Mouse (Mus musculus) hindbrain, embryonic 16.5 days (tissue): Measurements from ENCODE around the gene Vps52. TPM values are rescaled to one million over a fixed set of nuclear protein-coding genes. Genes with fewer than 3 reads are reported as not detected.
A peak's percentile ranks its signal among the peaks of the same experiment; 100 is the strongest.
"Not testable (repeated sequence)": the region's sequence is repeated elsewhere in the genome, so short reads cannot be mapped to it uniquely, and the experiment has no call there.

Experiments
- ATAC-seq: fragments of 200-750 bp; cut with Nextera tagmentation; 2 replicates; pipeline ENCODE4 v1.8.0; 2017; ENCODE audit warnings: moderate TSS enrichment, moderate library complexity
- H3K27ac ChIP-seq: fragments of 300-500 bp; sonication (generic); 2 replicates; pipeline ENCODE4 v1.5.1; 2014; ENCODE audit warnings: low read depth, mild to moderate bottlenecking, control low read depth, low read length, moderate library complexity
- H3K27me3 ChIP-seq: fragments of 300-500 bp; sonication (generic); replicated peaks from 2 replicates; pipeline ENCODE4 v1.6.1; 2014; ENCODE audit warnings: low read length; ENCODE audit not compliant: control insufficient read depth, insufficient read depth
- H3K36me3 ChIP-seq: fragments of 300-500 bp; sonication (generic); 2 replicates; pipeline ENCODE4 v1.6.1; 2014; ENCODE audit warnings: mild to moderate bottlenecking, low read length, moderate library complexity, mixed read lengths; ENCODE audit not compliant: control insufficient read depth, insufficient read depth
- H3K4me1 ChIP-seq: fragments of 300-500 bp; sonication (generic); 2 replicates; pipeline ENCODE4 v1.6.1; 2014; ENCODE audit warnings: low read depth, low read length; ENCODE audit not compliant: control insufficient read depth, insufficient read depth
- H3K4me2 ChIP-seq: fragments of 300-500 bp; sonication (generic); 2 replicates; pipeline ENCODE4 v1.6.1; 2014; ENCODE audit warnings: mild to moderate bottlenecking, low read length, control low read depth, moderate library complexity
- H3K4me3 ChIP-seq: fragments of 300-500 bp; sonication (generic); 2 replicates; pipeline ENCODE4 v1.5.1; 2014; ENCODE audit warnings: mild to moderate bottlenecking, low read length, control low read depth, moderate library complexity
- H3K9ac ChIP-seq: fragments of 300-500 bp; sonication (generic); 2 replicates; pipeline ENCODE4 v1.6.1; 2014; ENCODE audit warnings: low read depth, mild to moderate bottlenecking, control low read depth, low read length, moderate library complexity
- H3K9me3 ChIP-seq: fragments of 300-500 bp; sonication (generic); 2 replicates; pipeline ENCODE4 v1.6.1; 2014; ENCODE audit warnings: mild to moderate bottlenecking, low read length, moderate library complexity; ENCODE audit not compliant: control insufficient read depth
- WGBS: fragments of 180-500 bp; shearing (Covaris S2); extraction: QIAGEN DNeasy Blood & Tissue Kit; methylation state at CpG from one replicate; pipeline ENCODE4 v1.1.7; 2014; 5-methylcytosine and 5-hydroxymethylcytosine counted together
- polyA plus RNA-seq: library from polyadenylated mRNA; unstranded; fragments of >200 nt; fragmentation: Nextera tagmentation; extraction: Ambion mirVana; gene quantifications from 2 replicates; pipeline ENCODE4 v1.2.1, GENCODE M21; 2015

The Vps52 gene
- polyA plus RNA-seq, 1 experiment from 2014 or later = 75.4 TPM

DNA sequence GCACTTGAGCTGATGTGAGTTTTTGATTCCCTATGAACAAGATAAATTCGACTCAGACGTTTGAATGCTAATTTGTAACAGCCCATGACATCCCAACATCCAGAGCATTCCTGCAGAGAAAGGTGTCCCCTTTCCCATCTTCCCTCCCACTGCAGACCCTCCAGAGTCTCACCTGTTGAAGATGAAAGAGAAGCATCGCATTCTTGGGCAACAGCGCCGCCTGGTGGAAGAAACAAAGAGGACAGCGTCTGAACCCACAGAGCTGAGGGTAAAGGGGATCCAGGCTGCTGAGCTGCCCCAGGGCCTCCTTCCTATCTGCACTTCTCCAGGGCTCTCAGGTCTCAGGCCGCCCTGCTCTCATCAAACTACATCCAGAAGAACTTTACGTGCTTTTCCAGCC lies 26.5 kb downstream of the Vps52 start:
- not testable (repeated sequence) for H3K4me1 ChIP-seq, H3K36me3 ChIP-seq, ATAC-seq, H3K9me3 ChIP-seq, H3K27ac ChIP-seq, H3K9ac ChIP-seq
- Histone ChIP-seq H3K4me3 (peak overlapping the region; percentile 53), H3K4me2 (peak overlapping the region; percentile 59), H3K27me3 (peaks cover 24% of the 10 kb centered on the region)
- 8% methylated on average over 8 of the region's 8 CpGs for WGBS

DNA sequence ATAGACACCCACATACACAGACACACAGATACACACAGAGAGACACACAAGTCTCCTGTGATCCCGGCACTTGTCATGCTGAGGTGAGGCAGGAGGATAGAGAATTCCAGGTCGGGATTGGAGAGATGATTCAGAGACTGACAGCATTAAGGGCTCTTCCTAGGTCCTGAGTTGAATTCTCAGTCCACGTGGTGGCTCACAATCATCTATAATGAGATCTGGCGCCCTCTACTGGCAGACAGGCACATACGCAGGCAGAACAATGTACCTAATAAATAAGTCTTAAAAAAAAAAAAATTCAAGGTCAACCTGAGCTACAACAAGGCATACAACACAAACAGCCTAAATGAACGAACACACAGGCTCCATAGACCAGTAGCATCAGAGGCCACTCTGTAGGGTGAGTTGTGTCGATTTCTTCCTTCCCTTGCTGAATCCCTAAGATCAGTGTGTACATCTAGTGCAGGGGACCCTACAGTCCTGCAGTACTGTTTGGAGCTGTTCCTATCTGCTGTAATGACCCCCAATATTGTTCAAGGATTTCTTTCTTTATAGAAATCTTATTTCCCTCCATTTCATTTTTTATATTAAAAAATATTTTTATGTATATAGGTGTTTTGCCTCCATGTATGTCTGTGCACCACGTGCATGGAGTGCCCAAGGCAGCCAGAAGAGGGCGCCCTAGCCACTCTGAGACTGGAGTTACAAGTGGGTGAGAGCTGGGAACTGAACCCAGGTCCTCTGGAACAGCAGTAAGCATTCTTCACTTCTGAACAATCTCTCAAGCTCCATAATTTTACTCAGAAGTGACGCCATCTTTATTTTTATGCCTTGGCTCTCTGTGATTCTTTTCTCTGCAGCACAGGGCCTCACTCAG lies 36.4 kb downstream of the Vps52 start:
- H3K4me3 ChIP-seq = no peak overlapping the region
- ATAC-seq = peak; percentile 52; the same call in 1 of the 2 replicates
- no peaks in the 10 kb centered on the region for H3K27me3 ChIP-seq
- no peak overlapping the region for H3K9ac ChIP-seq
- no peaks in the 10 kb centered on the region for H3K9me3 ChIP-seq
- no peak overlapping the region for H3K27ac ChIP-seq
- no peak overlapping the region for H3K4me2 ChIP-seq
- 34% methylated on average over 10 of the region's 10 CpGs for WGBS
- no peaks in the 10 kb centered on the region for H3K36me3 ChIP-seq
- H3K4me1 ChIP-seq = no peaks in the 10 kb centered on the region

DNA sequence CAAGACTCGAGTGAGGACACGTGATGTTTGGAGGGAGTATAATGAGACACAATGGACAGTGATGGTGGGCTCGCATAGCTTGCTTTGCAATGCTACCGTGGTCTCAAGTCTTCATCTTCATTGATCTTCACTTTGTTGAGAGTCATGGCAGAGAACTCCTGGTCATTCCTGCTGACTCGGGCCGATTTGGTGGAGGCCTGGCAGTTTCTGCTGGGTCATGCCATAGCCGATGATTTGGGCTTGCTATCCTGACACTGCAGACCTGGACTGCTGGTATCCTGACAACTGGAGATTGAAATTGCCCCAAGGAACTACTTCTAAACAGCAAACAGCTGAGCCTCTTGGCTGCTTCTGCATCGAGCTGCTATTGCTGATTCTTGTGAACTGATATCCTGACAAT lies 39.3 kb downstream of the Vps52 start:
- ATAC-seq = no peak
- no peak overlapping the region for H3K9ac ChIP-seq
- H3K4me3 ChIP-seq = no peak overlapping the region
- no peaks in the 10 kb centered on the region for H3K36me3 ChIP-seq
- H3K27ac ChIP-seq = no peak overlapping the region
- H3K4me1 ChIP-seq = peaks cover 2% of the 10 kb centered on the region
- 89% methylated on average over 8 of the region's 8 CpGs for WGBS
- H3K27me3 ChIP-seq = peaks cover 1% of the 10 kb centered on the region
- no peak overlapping the region for H3K4me2 ChIP-seq
- H3K9me3 ChIP-seq = no peaks in the 10 kb centered on the region

DNA sequence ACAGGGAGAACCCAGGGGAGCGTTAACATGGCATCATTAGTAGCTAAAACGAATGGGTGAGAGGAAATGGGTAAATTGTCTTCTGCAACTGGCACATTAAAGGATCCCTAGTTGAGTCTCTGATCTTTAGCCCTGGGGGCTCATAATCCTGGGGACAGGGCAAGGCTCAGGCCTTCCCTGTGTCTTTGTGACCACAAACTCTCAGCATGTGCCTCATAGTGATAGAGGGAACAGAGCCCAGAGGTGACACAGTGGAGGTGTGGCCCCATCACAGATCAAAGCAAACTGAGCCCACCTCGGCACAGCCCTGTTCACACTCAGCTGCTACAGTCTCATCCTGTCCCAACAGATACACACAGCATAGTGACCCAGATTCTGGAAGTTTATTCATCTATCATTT lies 40.0 kb downstream of the Vps52 start:
- no peaks in the 10 kb centered on the region for H3K36me3 ChIP-seq

DNA sequence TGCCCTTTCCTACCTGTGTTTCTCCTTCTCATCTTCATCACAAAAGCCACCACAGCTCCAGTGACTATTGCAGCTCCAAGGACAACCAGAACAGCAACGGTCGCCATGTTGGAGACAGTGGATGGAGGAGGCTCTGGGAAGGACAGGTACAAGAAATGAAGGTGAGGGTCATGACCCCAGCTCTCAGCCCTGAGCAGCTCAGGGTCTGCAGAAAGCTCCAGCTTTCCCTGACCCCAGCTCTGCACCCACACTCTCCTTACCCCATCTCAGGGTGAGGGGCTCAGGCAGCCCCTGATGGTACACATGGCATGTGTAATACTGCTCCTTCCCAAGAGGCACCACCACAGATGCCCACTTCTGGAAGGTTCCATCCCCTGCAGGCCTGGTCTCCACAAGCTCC lies 41.4 kb downstream of the Vps52 start:
- H3K9ac ChIP-seq, H3K27ac ChIP-seq, H3K4me1 ChIP-seq, H3K4me2 ChIP-seq, ATAC-seq, H3K4me3 ChIP-seq, H3K9me3 ChIP-seq, H3K36me3 ChIP-seq: not testable (repeated sequence)
- peaks cover 12% of the 10 kb centered on the region for H3K27me3 ChIP-seq
- 96% methylated on average over 2 of the region's 2 CpGs for WGBS

More for the DNA sequence above, 40.0 kb downstream of the Vps52 start:
- Histone ChIP-seq H3K27ac (no peak overlapping the region), H3K4me2 (no peak overlapping the region), H3K27me3 (peaks cover 6% of the 10 kb centered on the region), H3K9ac (no peak overlapping the region), H3K9me3 (no peaks in the 10 kb centered on the region), H3K4me3 (no peak overlapping the region), H3K4me1 (peaks cover 3% of the 10 kb centered on the region)
- WGBS = 75% methylated on average over 3 of the region's 3 CpGs
- no peak for ATAC-seq

DNA sequence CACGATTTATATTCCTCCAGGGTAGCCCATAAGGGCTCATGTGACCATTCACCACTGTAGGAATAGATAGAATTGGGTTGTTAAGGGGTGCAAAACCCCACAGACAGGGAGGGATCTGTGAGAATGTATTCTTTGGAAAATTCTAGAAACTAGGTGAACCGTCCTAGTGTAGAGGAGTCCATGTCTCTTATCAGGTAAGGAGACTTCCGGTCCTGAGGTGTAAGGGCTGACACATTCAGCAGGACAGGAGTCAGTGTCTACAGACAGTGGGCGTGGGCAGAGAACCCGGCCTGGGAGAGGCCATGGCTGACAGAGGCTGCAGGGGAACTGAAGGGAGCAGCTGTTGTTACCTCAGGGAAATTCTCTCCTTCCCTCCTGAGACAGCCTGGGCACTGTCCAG lies 43.1 kb downstream of the Vps52 start:
- not testable (repeated sequence) for H3K9me3 ChIP-seq, H3K4me2 ChIP-seq, H3K9ac ChIP-seq, ATAC-seq, H3K36me3 ChIP-seq, H3K4me1 ChIP-seq, H3K27ac ChIP-seq, H3K4me3 ChIP-seq
- peaks cover 12% of the 10 kb centered on the region for H3K27me3 ChIP-seq
- 63% methylated on average over 5 of the region's 5 CpGs for WGBS

DNA sequence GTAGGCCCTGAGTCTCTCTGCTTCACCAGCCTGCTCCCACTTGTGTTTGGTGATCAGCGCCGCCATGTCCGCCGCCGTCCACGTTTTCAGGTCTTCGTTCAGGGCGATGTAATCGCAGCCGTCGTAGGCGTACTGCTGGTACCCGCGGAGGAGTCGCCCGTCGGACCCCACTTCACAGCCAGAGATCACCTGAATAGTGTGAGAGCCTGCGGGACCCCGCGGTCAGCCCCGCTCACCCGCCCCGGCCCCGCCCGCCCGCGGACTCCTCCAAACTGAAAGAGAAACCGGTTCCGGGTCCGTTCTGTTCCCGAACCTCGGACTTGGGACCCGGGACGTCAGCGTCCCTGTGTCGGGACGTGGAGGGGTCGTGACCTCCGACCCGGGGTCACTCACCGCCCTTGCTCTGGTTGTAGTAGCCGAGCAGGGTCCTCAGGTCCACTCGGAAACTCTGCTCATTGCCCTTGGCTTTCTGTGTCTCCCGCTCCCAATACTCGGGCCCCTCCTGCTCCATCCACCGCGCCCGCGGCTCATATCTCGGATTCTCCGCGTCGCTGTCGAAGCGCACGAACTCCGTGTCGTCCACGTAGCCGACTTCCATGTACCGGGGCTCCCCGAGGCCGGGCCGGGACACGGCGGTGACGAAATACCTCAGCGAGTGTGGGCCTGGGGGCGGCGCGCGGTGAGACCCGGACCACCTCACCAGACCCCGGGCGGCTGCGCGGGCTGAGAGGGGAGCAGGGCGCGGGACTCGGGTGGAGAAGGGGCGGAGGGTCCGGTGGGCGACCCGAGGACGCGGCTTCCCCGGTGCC lies 43.9 kb downstream of the Vps52 start:
- H3K4me1 ChIP-seq = peaks cover 3% of the 10 kb centered on the region
- H3K27ac ChIP-seq = no peak overlapping the region
- peak overlapping the region; percentile 68 for H3K9ac ChIP-seq
- H3K27me3 ChIP-seq = peaks cover 12% of the 10 kb centered on the region
- no peaks in the 10 kb centered on the region for H3K9me3 ChIP-seq
- 3% methylated on average over 76 of the region's 87 CpGs for whole genome bisulfite sequencing
- peak overlapping the region; percentile 97 for H3K4me2 ChIP-seq
- peak overlapping the region; percentile 58 for H3K4me3 ChIP-seq
- peak; percentile 54 for ATAC-seq
- H3K36me3 ChIP-seq = no peaks in the 10 kb centered on the region

DNA sequence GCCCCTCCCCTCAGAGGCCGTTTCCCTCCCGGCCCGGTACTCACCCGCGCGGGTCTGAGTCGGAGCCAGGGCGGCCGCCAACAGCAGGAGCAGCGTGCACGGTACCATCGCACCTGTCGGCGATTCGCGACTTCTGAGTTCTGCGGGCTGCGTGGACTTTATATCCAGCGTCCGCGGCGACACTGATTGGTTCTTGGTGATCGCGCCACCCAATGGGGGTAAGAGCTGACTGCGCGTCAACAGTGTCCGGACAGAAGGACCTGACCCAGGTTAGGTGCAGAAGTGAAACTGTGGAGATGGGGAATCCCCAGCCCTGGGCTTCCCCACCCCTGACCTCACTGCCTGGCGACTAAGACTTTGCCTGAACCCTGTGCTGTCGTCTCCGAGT lies 44.5 kb downstream of the Vps52 start, which contains the start of gene H2-K1:
H2-K1 (minus strand) TSS at position 198 of the 388 bp plus-strand sequence.
- under 1% methylated on average over 29 of the region's 30 CpGs for WGBS
- H3K27me3 ChIP-seq = peaks cover 12% of the 10 kb centered on the region
- no peak within 1 kb of the TSS for H3K27ac ChIP-seq
- H3K4me3 ChIP-seq = peak within 1 kb of the TSS; percentile 58
- no peaks in the 10 kb centered on the region for H3K9me3 ChIP-seq
- peak within 1 kb of the TSS; percentile 97 for H3K4me2 ChIP-seq
- ATAC-seq = peak; percentile 85
- H3K4me1 ChIP-seq = peaks cover 3% of the 10 kb centered on the region
- H3K9ac ChIP-seq = peak within 1 kb of the TSS; percentile 68
- H3K36me3 ChIP-seq = no peaks in the 10 kb centered on the region

DNA sequence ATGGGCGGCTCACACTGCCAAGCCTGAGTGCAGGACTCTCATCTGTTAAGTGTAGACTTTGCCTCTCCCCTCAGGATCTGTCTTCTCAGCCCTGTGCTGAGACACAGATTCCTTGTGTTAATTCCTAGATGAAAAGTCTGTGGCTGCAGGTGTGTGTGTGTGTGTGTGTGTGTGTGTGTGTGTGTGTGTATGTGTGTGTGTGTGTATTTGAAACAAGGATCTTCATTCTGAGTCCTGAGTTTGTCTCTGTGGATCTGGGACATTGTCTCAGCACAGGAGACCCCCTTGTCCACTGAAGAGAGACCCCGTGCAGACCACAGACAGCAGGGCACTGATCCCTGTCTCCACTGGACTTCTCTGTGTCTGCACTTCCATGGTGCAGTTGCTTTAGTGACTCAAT lies 45.2 kb downstream of the Vps52 start:
- not testable (repeated sequence) for H3K4me1 ChIP-seq, H3K4me2 ChIP-seq, H3K9ac ChIP-seq, H3K36me3 ChIP-seq, H3K9me3 ChIP-seq, H3K27ac ChIP-seq, H3K4me3 ChIP-seq, ATAC-seq
- WGBS = 59% methylated on average over 2 of the region's 2 CpGs
- H3K27me3 ChIP-seq = peaks cover 12% of the 10 kb centered on the region
